Mouse (Mus musculus) megakaryocyte-erythroid progenitor cell, adult 5 weeks (primary cell): Measurements from ENCODE around the gene Ovgp1. TPM values are rescaled to one million over a fixed set of nuclear protein-coding genes. Genes with fewer than 3 reads are reported as not detected.

ENCODE experiments used
- polyA plus RNA-seq: library from polyadenylated mRNA; stranded (reverse); fragments of >175 nt; gene quantifications from 2 replicates; pipeline ENCODE4 v1.2.3, GENCODE M21; 2012

Ovgp1 gene
- 0.68 and 1.9 TPM in 2 replicates for polyA plus RNA-seq

GRCm38 (mm10) chr3:105973411-105973810, at the start of gene Ovgp1:
TSS of gene Ovgp1 (plus strand) at chr3:105973711.

GRCm38 (mm10) chr3:105932240-105933071, 41.1 kb upstream of the Ovgp1 start, which contains the start of gene I830077J02Rik:
TSS of gene I830077J02Rik (minus strand) at chr3:105932664.

GRCm38 (mm10) chr3:105958974-105959580, 14.4 kb upstream of the Ovgp1 start, which contains the start of gene Wdr77:
TSS of gene Wdr77 (plus strand) at chr3:105959369.

GRCm38 (mm10) chr3:105959999-105960398, 13.5 kb upstream of the Ovgp1 start, which contains the start of gene Atp5f1:
TSS of gene Atp5f1 (minus strand) at chr3:105960099.

GRCm38 (mm10) chr3:106014546-106014945, 41.0 kb downstream of the Ovgp1 start, which contains the start of gene Pifo:
TSS of gene Pifo (minus strand) at chr3:106014646.

GRCm38 (mm10) chr3:106032781-106033180, 59.3 kb downstream of the Ovgp1 start, which contains the start of gene Chil5:
TSS of gene Chil5 (minus strand) at chr3:106032814.

Other genes starting within 250 kb of the Ovgp1 start
- gene Rap1a, start 172.4 kb upstream of the Ovgp1 start, polyA plus RNA-seq: 15.3 and 17.3 TPM in 2 replicates
- gene Adora3, start 102.9 kb upstream of the Ovgp1 start, polyA plus RNA-seq: not detected in 2 replicates
- not detected in 2 replicates for gene Tmigd3, start 102.8 kb upstream of the Ovgp1 start, polyA plus RNA-seq
- gene I830077J02Rik, start 41.0 kb upstream of the Ovgp1 start, polyA plus RNA-seq: 2.2 and 2.3 TPM in 2 replicates
- 55.2 and 69.0 TPM in 2 replicates for gene Wdr77, start 14.3 kb upstream of the Ovgp1 start, polyA plus RNA-seq
- 98.9 and 131 TPM in 2 replicates for gene Atp5f1, start 13.6 kb upstream of the Ovgp1 start, polyA plus RNA-seq
- not detected in 2 replicates for gene Pifo, start 40.9 kb downstream of the Ovgp1 start, polyA plus RNA-seq
- not detected in 2 replicates for gene Chil5, start 59.1 kb downstream of the Ovgp1 start, polyA plus RNA-seq
- 0.05 TPM in 1 of 2 replicates, not detected in the other for gene Chia1, start 139.5 kb downstream of the Ovgp1 start, polyA plus RNA-seq
- 8.9 and 10.9 TPM in 2 replicates for gene Chil3, start 193.9 kb downstream of the Ovgp1 start, polyA plus RNA-seq
- not detected in 2 replicates for gene Chil4, start 245.8 kb downstream of the Ovgp1 start, polyA plus RNA-seq